ENCODE assay signal across 24 mouse cellular contexts in the genomic region with DNA sequence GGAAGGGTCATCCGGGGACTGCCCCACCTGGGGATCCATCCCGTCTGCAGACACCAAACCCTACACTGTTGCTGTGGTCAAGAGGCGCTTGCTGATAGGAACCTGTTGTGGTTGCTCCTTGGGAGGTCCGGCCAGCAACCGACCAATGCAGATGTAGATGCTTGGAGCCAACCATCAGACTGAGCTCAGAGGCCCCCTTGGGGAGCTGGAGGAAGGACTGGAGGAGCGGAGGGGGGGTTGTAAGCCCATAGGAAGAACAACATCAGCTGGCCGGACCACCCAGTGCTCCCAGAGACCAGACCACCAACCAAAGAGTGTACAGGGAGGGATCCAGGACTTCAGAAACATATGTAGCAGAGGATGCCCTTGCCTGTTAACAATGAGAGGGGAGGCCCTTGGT.
"Had no signal": no experiment of that assay in that cellular context is flagged by ENCODE, and none has a peak within 500 bp of the region (broad histone marks: within the 10 kb centered on the region; RNA-seq: fewer than 3 reads in every experiment).

No protein-coding gene starts in this region.

- H3K36me3 ChIP-seq: hindbrain, embryonic 13.5 days; hindbrain, embryonic 15.5 days; liver, embryonic 12.5 days had no signal

- H3K9me3 ChIP-seq: heart, embryonic 10.5 days; heart, embryonic 13.5 days; heart, embryonic 15.5 days; hindbrain, embryonic 13.5 days; hindbrain, embryonic 15.5 days; kidney, embryonic 15.5 days; limb, embryonic 13.5 days; limb, embryonic 15.5 days; liver, embryonic 12.5 days had no signal

- DNase-seq: gastrocnemius, postnatal 14 days; gastrocnemius, postnatal 36 days; heart, adult 18-20 months; heart, postnatal 14 days; heart, postnatal 36 days; kidney, adult 11 months; kidney, adult 2 months; kidney, postnatal 14 days; kidney, postnatal 36 days; layer of hippocampus, adult 9-11 months; layer of hippocampus, postnatal 36 days; left cerebral cortex, postnatal 4 days had no signal

- ATAC-seq: hindbrain, postnatal 0 days; intestine, embryonic 16.5 days; liver, embryonic 12.5 days had no signal

- H3K4me2 ChIP-seq: heart, embryonic 13.5 days; heart, embryonic 15.5 days; hindbrain, embryonic 13.5 days; hindbrain, embryonic 15.5 days; kidney, embryonic 15.5 days; limb, embryonic 13.5 days; limb, embryonic 15.5 days; liver, embryonic 12.5 days had no signal

- H3K9ac ChIP-seq: heart, embryonic 13.5 days; heart, embryonic 15.5 days; hindbrain, embryonic 13.5 days; hindbrain, embryonic 15.5 days; kidney, embryonic 15.5 days; limb, embryonic 13.5 days; limb, embryonic 15.5 days; liver, embryonic 12.5 days had no signal

- H3K4me3 ChIP-seq: heart, embryonic 10.5 days; heart, embryonic 13.5 days; heart, embryonic 15.5 days; hindbrain, embryonic 13.5 days; hindbrain, embryonic 15.5 days; kidney, embryonic 15.5 days; limb, embryonic 13.5 days; limb, embryonic 15.5 days; liver, embryonic 12.5 days had no signal

- H3K27me3 ChIP-seq: heart, embryonic 13.5 days; heart, embryonic 15.5 days; hindbrain, embryonic 15.5 days; kidney, embryonic 15.5 days; limb, embryonic 13.5 days; limb, embryonic 15.5 days had no signal

- H3K27ac ChIP-seq: heart, embryonic 10.5 days; heart, embryonic 13.5 days; heart, embryonic 15.5 days; hindbrain, embryonic 13.5 days; hindbrain, embryonic 15.5 days; hindbrain, postnatal 0 days; kidney, embryonic 15.5 days; kidney, postnatal 0 days; limb, embryonic 13.5 days; limb, embryonic 15.5 days; liver, embryonic 12.5 days had no signal
